Mouse (Mus musculus) right cerebral cortex, adult 18-20 months (tissue): ENCODE results near the gene Sept1.

Experiments used
- DNase-seq: peaks from one replicate; pipeline ENCODE4 v3.0.0; 2022; ENCODE audit warnings: mixed read lengths

Sept1 gene

GRCm38 (mm10) chr7:127232622-127233367, at the start of gene Sept1, which contains the start of gene Zfp553:
TSS of gene Sept1 (minus strand) at chr7:127233130.
TSS of gene Zfp553 (plus strand) at chr7:127233061.
- peak; percentile 88 for DNase-seq

GRCm38 (mm10) chr7:127282190-127282589, 49.3 kb upstream of the Sept1 start:
- DNase-seq: no peak

- DNase-seq: no peak
Measured at GRCm38 (mm10) chr7:127281114-127281513, 48.2 kb upstream of the Sept1 start.

GRCm38 (mm10) chr7:127280092-127280491, 47.2 kb upstream of the Sept1 start:
- DNase-seq: no peak

GRCm38 (mm10) chr7:127278311-127278710, 45.4 kb upstream of the Sept1 start:
- DNase-seq: no peak

- no peak for DNase-seq
Measured at GRCm38 (mm10) chr7:127276519-127276961, 43.6 kb upstream of the Sept1 start.

- DNase-seq: peak; percentile 92
Measured at GRCm38 (mm10) chr7:127273925-127274789, 41.2 kb upstream of the Sept1 start, which contains the start of gene Sephs2. TSS of gene Sephs2 (minus strand) at chr7:127274055.

GRCm38 (mm10) chr7:127273118-127273923, 40.4 kb upstream of the Sept1 start:
- no peak for DNase-seq

- no peak for DNase-seq
Measured at GRCm38 (mm10) chr7:127272566-127272965, 39.6 kb upstream of the Sept1 start.

- no peak for DNase-seq
Measured at GRCm38 (mm10) chr7:127271093-127271492, 38.2 kb upstream of the Sept1 start.

GRCm38 (mm10) chr7:127270666-127271065, 37.7 kb upstream of the Sept1 start:
- DNase-seq: no peak

- DNase-seq: no peak
Measured at GRCm38 (mm10) chr7:127270256-127270655, 37.3 kb upstream of the Sept1 start.

- DNase-seq: no peak
Measured at GRCm38 (mm10) chr7:127263526-127263925, 30.6 kb upstream of the Sept1 start.

GRCm38 (mm10) chr7:127262218-127262961, 29.5 kb upstream of the Sept1 start:
- DNase-seq: no peak

GRCm38 (mm10) chr7:127260309-127261111, 27.6 kb upstream of the Sept1 start, which contains the start of gene Dctpp1:
TSS of gene Dctpp1 (minus strand) at chr7:127260709.
- peak; percentile 99 for DNase-seq

- peak; percentile 50 for DNase-seq
Measured at GRCm38 (mm10) chr7:127259186-127259905, 26.4 kb upstream of the Sept1 start.

- no peak for DNase-seq
Measured at GRCm38 (mm10) chr7:127256518-127256917, 23.6 kb upstream of the Sept1 start.

GRCm38 (mm10) chr7:127255965-127256364, 23.0 kb upstream of the Sept1 start:
- no peak for DNase-seq

- no peak for DNase-seq
Measured at GRCm38 (mm10) chr7:127255008-127255407, 22.1 kb upstream of the Sept1 start.
